Mouse (Mus musculus): ENCODE measurements around the gene Banf2. TPM values are rescaled to one million over a fixed set of nuclear protein-coding genes. Genes with fewer than 3 reads are reported as not detected.

Gene Banf2
- not detected in 2 replicates for total RNA-seq (2021)
- long read RNA-seq: 0 reads

- no peak for DNase-seq
Measured at GRCm38 (mm10) chr2:144032664-144033063, at the start of gene Banf2. Banf2 (plus strand) TSS chr2:144033059.

- no peak for DNase-seq
Measured at GRCm38 (mm10) chr2:143983482-143983881, 49.4 kb upstream of the Banf2 start.

DNA sequence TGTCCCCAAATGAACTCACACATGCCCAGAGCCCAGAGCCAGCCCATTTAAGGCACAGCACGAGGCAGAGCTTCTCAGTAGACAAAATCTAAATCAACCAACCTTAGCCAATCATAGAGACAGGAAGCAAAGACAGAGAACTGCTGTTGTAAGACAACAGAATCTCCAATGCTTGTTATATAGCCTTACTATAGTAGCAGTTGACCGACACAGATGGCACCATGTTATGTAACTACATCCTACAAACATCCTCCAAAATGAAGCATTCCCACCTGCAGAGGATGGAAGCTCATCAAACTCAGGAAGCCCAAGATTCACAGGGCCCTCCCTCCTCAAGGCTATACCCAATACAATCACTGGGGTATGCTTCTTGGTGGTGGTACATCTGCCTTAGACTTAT is 45.4 kb upstream of the Banf2 start:
- DNase-seq: no peak

GRCm38 (mm10) chr2:143988016-143988415 is 44.8 kb upstream of the Banf2 start:
- DNase-seq: no peak

- DNase-seq: no peak
Measured at GRCm38 (mm10) chr2:143990997-143991396, 41.9 kb upstream of the Banf2 start.

- no peak for DNase-seq
Measured at GRCm38 (mm10) chr2:143991964-143992672, 40.7 kb upstream of the Banf2 start.

- DNase-seq: no peak
Measured at GRCm38 (mm10) chr2:143992977-143993376, 39.9 kb upstream of the Banf2 start.

DNA sequence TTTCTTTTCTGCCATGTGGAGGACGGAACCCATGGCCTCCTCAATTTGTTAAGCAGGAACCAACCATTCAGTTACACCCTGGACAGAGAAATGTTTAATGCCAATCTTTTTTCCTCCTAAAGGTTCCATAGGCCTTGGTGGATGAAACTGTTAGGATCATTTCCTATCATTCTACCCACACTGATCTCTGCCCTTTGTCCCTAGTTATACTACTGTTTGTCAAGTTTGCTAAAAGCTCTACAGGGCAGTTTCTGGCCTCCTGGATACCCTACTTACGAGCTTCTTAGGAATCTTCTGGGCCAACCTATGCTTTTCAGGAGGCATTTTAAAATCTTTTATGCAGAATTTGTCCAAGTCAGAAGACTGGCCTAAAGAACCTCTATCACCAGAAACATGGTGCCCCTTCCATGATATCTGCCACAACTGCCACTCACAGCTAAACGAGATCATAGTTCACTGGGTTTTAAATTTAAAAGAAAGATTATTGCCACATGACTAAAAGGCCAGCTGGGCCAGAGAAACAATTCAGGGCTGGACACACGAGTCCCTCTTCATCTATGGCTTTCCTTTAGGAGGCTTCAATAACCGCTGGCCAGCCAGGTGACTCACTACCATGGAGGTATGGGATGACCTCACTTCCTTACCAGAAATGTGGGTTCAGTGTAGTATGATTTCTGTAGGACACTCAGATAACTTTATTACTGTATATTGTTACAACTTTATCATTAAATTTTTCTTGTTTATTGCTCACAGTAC is 30.5 kb upstream of the Banf2 start:
- no peak for DNase-seq

DNA sequence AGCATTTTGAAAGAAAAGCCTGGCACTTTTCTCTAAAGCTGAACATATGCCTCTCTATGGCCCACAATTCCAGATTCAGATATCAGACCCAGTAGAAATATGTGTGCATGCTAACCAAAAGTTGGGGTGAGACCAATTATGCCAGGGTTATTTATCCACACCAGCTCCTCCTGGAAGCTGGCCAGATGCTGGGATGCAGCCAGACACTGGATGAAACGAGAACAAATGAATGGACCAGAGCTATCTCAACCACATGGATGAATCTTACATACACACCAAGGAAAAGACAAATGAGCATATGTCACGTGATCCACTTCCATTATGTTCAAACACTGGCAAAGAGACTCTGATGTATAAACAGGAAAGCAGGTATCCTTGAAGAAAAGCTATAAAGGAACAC is 29.3 kb upstream of the Banf2 start:
- DNase-seq: peak; percentile 51

DNA sequence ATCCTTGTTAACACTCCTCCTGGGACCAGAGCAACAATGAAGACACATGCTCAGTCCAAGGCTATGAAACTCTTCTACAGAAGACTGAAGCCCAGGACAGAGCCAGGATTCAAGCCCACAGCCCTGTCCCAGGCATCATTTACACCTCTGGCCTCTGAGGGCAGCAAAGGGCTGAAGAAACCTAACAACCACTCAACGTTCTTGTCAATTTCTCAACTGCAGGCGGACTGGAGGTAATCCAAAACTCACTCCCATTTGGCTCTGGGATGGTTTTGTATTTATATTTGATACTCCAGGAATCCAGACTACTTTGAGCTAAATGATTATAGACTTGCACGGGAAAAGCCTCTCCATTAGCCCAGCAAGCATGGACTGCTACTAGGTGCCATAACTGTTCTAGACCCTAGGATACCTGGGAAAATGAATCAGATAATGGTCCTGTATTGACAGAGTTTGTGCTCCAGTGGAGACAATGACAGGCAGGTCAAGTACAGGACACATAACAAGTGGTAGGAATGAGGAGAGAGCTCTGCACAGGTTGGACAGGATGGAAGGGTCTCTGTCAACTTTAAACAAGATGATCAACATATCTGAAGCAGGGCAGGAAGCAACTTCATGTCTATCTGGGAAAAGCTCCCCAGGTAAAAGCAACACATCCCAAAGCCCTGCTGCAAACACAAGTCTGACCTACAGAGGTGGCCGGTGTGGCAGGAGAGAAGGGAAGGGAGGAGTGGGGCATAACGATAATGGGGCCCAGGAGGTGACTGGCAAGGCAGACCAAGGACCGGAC is 27.5 kb upstream of the Banf2 start:
- no peak for DNase-seq

DNA sequence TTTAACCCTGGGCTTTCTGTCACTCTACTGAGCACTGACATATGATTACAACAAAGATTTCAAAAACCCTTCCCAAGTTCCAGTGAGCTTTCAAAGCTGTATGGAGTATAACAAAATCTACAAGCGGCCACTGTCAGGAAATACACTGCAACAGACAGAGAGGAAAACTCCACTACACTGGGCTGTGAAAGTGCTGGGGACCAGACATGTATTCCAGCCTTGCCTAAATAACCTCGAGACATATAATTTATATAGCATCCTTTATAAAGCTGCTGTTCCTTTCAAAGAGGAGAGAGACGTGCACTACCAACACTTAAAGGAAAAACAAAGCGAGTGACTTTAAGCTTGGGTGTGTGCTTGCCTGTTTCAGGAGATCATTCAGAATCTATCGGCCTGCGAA is 26.2 kb upstream of the Banf2 start:
- no peak for DNase-seq

DNA sequence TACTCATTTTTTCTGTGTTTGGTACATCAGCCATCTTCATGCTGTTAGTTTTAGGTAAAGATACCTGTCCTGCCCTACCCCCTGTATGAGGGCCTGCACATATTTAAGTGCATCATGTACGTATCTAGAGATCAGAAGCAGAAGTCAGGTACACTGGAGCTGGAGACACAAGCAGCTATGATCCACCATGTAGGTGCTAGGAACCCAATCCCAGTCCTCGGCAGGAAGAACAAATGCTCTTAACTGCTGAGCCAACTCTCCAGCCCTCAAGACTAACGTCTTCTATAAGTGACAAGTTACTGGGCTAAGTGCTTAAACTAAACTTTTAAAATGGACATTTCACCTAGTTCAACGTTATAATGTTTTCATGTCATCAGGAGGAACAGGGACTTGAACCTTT is 25.6 kb upstream of the Banf2 start:
- DNase-seq: no peak

GRCm38 (mm10) chr2:144009081-144009480 is 23.8 kb upstream of the Banf2 start:
- no peak for DNase-seq

DNA sequence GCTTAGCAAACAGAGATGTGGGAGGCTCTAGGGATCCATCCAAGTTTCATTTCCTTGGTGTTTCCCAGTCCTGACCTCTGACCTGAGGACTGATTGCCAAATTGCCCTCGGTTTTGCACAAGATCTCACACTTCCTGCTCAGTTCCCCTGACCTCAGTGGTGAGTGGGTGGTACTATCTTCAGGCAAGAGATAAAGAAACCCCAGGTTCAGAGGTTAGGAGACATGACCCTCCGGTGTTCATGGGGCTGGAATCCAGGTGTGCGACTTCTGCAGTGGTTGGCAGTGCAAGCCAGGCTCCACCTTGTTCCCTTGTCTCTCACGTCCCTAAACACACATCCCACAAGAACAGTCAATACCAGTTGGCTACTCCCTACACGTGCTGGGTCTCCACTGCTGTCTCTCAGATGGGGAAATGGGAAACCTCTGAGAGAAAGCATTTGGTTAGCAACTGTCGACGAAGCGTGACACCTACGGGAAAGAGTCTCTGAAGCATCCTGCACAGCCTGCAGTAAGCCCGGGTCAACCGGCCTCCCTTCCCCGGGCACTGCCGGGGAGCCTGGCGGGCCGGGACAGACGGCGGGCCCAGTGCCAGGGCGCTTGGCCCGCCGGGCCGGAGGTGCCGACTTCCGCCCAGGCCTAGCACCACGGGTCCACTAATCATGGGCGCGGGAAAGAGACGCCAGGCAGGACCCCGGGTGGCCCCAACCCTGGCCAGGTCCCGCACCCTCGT is 23.1 kb upstream of the Banf2 start:
- peak; percentile 22 for DNase-seq

DNA sequence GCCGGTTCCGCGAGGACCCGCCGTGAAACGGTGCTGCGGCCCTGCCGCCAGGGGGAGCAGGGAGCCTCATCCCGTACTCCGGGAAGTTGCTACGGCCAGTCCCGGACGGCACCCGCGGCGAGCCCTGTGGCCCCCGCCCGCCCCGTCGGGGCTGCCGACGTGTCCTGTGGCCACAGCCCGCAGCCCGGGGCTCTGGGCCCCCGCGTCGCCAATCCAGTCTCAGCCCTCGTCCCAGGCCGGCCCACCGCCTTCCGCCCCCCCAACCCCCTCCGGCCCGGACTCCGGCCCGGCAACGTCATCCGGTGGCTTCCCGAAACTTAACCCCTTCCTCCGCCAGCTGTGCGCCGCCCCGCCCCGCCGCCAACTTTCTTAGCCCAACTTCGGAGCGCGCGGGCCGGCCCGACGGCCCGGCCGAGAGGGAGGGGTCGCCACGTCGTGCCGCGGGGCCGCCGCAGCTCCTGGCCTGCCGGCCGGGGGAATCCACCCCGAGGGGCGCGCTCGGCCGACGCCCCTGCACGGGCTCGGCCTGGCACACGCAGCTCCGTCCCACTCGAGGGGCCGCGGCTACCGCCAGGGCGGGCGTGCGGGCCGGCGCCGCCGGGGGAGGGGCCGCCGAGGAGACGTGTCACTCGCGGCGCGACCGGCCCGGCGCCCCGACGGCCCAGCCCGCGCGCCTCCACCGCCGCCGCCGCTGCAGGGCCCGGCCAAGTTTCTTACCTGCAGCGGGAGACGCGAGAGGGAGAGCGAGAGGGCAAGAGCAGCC is 22.4 kb upstream of the Banf2 start:
- peak; percentile 88 for DNase-seq

DNA sequence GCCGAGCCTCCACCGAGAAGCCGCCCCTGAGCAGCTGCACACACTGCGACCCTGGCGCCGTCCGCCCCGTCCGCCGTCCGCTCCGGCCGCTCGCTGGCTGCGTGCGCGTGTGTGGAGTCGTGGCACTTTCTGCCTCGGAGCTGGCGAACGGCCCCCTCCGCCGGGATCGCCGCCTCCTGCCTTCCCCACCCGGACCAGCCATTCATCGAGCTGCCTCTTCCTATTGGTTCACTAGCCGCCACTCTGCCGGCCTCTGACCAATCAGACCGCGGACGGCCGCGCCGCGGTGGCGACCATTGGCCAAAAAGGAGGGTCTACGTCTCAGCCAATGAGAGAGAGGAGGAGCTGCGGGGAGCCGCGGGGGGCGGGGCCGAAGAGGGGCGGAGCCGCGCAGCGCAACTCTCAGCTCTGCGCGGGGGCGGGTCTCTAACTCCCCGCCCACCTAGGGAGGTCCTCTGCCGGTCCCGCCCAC is 21.7 kb upstream of the Banf2 start, which contains the start of gene Rrbp1:
TSS of gene Rrbp1 (minus strand) at position 184 of the 472 bp plus-strand sequence.
- DNase-seq: peak; percentile 98

GRCm38 (mm10) chr2:144014051-144014450 is 18.8 kb upstream of the Banf2 start:
- no peak for DNase-seq

GRCm38 (mm10) chr2:144014481-144014880 is 18.4 kb upstream of the Banf2 start:
- DNase-seq: no peak

- no peak for DNase-seq
Measured at GRCm38 (mm10) chr2:144015861-144016260, 17.0 kb upstream of the Banf2 start.

DNA sequence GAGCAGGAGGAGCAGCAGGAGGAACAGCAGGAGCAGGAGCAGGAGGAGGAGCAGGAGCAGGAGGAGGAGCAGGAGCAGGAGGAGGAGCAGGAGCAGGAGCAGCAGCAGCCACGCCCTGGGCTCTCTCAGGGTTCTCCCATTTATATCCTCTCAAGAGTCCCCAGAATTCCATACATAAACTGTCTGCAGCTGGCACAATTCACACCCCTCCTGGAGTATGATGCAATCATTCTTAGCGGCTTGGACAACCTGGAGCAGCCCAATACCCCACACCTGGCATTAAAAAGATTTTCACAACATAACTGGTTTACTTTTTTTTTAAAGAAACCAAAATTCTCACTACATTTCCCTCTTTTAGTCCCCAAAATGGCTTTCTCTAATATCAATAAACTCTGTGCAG is 12.9 kb upstream of the Banf2 start:
- no peak for DNase-seq

- DNase-seq: no peak
Measured at GRCm38 (mm10) chr2:144022441-144022840, 10.4 kb upstream of the Banf2 start.

All from adrenal gland, postnatal 25 days (tissue).